Mouse (Mus musculus) cerebellum, adult 18-20 months (tissue): ENCODE results near the gene Rpap2.

ENCODE experiments used
- DNase-seq, 2 experiments: peaks; one replicate each; pipeline ENCODE4 v3.0.0; 2021

The Rpap2 gene

DNA sequence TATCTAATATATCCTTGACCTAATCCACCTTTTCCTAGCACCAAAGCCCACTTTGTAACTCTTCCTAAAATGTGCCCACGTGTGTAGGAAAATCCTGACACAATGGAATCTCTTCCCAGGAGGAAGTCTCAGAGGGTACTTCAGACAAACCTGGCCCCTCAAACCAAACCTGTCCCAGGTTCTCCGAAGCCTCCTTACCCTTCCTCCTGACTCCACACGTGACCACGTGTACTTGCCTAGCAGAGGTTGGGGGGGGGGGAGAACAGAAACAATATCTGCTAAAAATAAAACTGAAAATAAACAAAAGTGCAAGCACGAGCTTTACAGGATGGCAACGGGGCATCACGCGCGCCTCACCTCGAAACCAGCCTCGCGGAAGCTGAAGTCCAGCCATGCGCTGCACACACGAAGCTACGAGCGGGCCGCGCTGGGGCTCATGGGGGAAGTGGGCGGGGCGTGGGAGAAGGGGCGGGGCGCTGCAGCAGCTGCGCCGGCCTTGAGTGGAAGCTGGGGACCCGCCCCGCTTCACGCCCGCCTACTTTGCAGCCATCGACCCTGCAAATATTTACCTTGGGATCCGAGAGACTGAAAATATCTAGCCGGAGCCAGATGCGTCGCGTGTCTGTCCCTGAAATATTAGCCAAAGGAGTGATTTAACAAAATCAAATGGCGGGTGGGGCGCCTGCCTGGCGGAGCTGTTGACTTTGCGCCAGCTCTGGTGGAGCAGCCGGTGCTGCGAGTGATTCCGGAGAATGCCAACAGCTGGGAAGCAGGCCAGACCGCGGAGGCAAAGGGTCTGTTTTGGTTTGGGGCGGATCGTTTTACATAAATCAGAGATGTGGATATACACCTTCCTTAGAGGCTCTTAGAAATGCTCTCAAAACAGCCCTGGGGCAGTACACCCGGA, 90.7 kb downstream of the Rpap2 start:
- DNase-seq = peak; percentile 30 to 57

DNA sequence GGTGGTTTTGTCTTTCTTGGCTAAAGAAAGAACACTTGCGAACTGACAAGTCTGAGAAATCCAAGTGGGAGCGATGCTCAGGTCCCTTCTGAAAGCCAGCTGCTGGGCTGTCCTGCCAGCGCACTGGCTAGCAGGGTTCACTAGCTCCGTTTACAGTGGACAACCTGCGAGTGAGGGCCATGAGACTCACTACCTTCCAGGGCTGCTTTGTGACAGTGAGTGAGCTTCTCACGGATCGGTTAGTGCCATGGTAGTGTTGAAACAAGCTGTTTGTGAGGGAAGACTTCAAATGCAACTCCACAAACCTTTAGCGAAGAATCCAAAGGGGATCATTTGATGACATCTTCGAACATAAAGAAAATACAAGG, 91.3 kb downstream of the Rpap2 start:
- peak; percentile 10 to 26 for DNase-seq

DNA sequence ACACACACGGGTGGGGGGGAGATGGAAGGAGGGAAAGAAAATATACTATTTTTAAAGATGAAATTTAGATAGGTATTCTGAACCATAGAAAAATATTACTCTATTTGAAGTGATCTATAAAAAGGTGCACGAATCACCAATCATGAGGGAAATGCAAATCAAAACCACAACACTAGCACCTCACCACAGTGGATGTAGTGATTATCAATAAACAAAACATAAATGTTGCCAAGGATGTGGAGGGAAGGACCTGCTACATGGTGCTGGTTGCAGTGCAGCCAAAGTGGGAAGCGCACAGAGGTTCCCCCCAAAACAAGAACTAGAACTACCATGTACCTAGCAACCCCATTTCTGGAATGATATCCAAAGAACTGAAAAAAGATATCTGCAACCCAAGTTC, 97.8 kb downstream of the Rpap2 start:
- no peak for DNase-seq

DNA sequence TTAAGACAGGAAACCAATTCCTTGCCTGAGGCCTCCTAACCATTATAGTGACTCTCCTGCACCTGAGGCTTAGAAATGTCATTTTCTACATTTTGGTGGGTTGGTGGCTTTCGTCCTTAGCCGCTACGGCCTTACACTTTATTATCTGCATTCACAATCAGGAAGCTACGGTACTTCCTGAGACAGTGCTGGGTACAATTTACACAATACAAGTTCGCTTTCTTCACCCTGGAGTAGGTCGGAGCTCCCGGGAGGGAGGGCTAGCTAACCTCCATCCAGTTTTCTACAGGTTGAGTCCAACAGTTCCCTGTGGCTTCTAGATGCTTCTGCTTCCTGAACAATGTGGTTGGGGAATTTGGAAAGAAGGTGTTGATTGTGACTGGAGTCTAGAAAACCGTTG, 101.7 kb downstream of the Rpap2 start:
- DNase-seq = no peak

DNA sequence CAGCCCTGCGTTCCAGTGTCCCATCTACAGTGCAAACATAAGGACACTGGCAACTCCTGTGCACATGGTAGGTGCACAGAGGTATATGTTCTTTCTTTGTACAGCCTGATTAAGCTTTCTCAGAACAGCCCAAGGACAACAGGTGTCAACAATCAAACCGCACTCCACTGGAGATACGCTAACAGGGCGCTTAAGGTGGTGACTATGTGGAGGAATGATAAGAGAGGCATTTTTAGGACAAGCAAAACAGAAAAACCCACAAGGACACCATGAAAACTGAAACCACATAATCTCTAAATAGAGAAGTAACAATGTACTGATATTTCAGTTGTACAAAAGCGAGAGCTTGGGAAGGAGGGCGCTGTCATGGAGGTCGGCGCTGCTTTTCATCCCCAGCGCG, 103.7 kb downstream of the Rpap2 start:
- DNase-seq = no peak

DNA sequence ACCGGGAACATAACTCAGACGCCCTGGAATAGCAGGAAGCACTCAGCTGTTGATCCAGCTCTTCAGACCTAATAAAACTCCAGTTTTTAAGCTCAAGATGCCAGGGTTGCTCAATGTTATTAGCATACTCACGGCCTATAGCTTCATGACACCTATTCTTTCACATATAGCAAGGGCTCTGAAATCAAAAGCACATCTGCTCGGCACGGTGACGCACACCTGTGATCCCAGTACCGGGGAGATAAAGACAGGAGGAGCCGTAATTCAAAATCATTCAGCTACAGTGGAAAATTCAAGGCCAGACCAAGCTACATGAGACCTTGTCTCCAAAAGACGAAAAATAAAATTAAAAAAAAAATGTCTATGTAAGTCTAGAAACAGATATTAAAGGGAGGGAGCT, 104.5 kb downstream of the Rpap2 start:
- no peak for DNase-seq

DNA sequence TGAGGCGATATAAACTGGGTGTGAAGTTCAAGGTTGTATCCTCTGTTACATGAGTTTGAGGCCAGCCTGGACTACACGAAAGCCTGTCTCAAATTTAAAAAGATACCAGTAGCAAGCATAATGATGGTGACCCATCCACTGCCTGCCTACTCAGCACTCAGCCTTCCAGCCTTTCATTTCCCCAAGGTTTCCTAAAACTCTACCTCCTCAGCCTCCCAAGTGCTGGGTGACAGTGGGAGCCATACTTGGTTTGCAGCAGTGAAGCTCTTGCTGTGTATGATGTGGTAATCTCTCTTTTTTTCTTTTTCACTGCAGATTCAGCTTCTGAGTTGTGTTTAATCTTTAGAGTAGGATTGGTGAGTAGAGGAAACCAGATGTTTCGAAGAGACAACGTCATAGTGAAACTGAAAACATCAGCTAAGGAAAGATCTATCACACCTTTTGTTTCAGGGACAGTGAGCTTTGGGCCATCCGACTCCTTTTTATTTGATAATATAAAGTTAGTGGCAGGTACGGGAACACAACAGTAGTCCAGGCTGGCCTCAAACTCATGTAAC, 106.1 kb downstream of the Rpap2 start:
- no peak for DNase-seq

DNA sequence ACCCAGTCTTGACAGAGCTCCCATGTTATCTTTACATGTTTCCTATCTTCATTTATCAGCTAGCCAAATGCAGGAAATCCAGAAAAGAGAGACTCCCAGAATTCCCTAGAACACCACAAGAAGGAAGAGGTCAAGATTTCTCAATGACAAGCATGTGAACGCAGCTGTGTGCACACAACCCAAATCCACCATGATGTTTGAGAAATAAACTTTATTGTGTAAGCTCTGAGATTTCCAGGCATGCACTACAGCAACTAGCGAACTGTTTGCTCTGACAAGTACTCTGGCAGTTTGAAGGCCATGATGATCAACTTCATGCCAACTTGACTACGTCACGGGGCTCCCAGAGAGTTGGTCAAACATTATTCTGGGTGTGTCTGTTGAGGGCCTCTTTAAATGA, 108.6 kb downstream of the Rpap2 start:
- no peak for DNase-seq

DNA sequence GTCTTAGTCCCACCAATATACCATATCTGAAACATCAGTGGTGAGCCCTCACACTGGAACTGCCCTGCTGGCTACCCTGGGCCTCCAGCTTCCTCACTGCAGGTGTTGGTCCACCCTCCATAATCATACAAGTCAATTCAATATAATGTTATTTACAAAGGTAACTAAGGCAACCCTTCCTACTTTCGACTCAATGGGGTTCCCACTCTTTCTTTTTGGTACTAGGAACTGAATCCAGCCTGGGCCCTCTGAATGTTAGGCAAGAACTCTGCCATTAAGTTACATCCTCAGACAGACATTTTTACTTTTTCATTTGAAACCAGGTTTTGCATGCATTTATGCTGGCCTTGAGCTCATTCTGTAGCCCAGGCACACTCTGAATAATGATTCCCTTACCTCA, 109.1 kb downstream of the Rpap2 start:
- DNase-seq = no peak

DNA sequence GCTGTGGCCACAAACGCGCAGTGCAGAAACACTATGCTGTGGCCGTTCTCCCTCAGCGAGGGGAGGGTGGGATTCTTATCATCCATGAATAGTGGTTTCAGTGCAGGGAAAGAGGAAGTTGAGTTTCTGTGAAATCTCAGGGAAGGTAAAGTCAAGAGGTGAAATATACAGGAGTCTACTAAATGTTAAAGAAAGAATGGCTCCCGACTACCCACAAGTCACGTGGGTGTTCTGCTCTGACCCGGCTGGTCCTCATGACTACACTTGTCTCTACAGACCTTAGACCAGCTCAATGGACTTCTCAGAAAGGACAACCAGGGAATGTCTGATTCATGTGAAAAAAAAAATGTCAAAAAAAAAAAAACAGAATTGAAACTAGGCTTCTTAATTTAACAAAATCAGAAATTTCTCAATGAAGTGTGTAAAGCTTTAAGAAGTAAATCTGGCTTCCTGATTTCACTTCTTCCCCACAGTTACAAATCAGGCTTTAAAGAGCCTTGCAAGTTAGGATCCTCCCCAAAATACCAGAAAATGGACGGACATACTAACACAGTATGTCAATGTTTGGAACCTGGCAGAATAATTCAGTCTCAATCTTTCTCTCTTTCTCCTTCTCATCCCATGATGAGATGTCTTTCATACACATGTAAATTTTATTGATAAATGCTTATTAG, 111.1 kb downstream of the Rpap2 start:
- no peak for DNase-seq
